Mouse (Mus musculus) hindbrain, embryonic 10.5 days (tissue): ENCODE data around the gene Mab21l3. TPM values are rescaled to one million over a fixed set of nuclear protein-coding genes. Genes with fewer than 3 reads are reported as not detected.

Experiments used
- polyA plus RNA-seq: library from polyadenylated mRNA; unstranded; fragments of >200 nt; fragmentation: Nextera tagmentation; extraction: Ambion mirVana; gene quantifications from 2 replicates; pipeline ENCODE4 v1.2.1, GENCODE M21; 2016

Gene Mab21l3
- polyA plus RNA-seq, 1 experiment from 2014 or later: 0.47 TPM

Other genes with a start within 250 kb of the Mab21l3 start
- gene Atp1a1, start 244.3 kb downstream of the Mab21l3 start, polyA plus RNA-seq: 50.2 and 63.3 TPM in 2 replicates
- 5.4 and 9.9 TPM in 2 replicates for gene Slc22a15, start 75.5 kb upstream of the Mab21l3 start, polyA plus RNA-seq
- 64.1 and 152 TPM in 2 replicates for gene Nhlh2, start 161.1 kb upstream of the Mab21l3 start, polyA plus RNA-seq
- 0.08 and 0.25 TPM in 2 replicates for gene Casq2, start 237.5 kb upstream of the Mab21l3 start, polyA plus RNA-seq